Mouse (Mus musculus) CD4-positive, CD25-positive, alpha-beta regulatory T cell, adult 2 months (primary cell): Measurements from ENCODE around the gene Zbtb2.

Experiments
- DNase-seq: peaks from one replicate; pipeline ENCODE4 v3.0.0-alpha.2; 2012; ENCODE audit warnings: low read depth, low spot score

Zbtb2 gene

DNA sequence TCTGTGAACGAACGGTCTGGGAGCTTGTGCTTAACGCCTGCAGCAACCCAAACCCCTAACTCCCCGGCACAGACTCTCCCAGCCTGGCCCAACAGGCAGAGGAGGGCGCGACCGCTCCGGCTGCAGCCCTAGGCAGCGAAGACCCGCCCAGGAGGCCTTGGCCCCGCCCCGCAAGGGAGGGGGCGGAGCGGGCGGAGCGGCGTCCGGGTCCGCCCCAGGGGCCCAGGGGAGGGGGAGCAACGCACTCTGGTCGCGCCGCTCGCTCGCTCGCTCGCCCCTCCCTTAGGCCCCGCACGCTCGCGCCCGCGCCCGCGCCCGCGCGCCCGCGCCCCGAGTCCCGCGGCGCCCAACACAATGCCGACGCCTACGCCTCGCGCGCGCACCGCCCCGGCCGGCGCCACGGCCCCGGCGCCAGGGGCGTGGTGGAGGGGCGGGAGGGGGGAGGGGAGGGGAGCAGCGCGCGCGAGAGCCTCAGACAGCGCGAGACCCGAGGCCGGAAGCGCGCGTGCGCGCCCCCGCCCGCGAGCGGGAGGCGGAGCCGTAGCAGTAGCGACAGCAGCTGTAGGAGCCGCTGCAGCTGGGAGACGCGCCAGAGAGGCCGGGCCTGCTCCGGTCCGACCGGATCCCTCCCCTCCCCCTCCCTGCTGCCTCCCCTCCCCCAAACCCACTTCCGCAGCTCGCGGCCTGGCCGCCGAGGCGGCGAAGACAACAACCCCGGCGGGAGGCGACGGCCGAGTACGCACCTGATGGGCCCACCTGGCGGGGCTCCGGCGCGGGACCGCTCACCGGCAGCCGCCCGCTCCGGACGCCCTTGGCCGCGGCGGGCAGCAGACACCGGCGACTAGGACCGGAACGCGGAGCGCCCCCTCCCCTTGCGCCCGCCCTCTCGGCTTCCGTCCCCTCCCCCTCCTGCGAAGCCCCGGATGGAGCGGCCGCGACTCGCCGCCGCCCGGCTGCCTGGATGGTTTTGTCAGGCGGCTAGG is 1.0 kb downstream of the Zbtb2 start:
- peak; percentile 98 for DNase-seq

DNA sequence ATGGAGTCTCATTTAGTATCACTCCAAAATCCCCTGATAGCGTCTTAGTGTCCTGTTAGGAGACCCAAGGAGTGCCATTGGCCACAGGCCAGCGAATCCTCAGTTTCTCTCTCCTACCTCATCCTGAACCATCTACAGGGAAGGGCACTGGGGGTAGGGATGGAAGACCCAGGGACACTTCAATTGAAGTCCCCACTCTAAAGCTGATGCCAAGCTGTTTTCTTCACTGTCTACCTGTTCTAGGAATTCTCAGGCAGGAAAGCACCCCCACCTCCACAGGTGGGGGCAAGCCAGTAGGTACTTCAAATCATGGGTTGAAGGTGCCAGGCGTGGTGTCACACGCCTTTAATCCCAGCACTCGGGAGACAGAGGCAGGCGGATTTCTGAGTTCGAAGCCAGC is 3.7 kb downstream of the Zbtb2 start:
- no peak for DNase-seq

DNA sequence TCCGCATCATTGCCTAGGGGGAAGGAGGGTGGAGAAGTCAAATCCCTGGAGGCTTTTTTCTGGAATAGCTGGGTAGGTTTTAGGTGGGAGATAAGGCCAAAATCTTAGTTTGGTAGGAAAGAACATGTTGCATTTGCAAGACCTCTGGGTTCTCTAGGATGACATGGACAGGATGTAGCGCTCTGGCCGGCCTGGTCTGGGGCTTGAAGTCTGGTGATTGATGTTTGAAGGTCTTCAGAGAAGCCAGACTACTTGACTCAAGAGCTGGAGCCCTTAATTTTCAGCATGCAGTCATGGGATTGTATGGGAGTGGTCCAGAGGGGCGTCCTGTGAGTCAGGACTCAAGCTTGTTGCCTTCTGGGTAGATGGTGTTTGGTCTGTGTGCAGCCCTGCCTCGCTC is 7.2 kb downstream of the Zbtb2 start:
- DNase-seq: no peak

DNA sequence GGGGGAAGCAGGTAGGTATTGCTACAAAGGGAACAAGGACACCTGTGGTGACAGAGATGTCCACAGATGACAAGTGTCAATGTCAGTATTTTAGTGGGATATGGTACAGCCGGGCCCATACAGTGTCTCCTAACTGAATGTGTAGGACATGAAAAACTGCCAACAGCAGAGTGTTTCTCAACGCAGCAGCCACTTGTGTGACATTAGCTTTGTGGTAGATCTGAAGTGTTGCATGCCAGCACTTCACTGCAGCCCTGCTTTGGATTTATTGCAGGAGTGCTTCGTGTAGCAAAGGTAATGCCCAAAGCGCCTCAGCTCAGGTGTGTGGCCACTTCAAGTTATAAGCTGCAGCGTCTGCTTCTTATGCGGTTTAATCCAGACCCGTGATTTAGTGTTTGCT is 11.0 kb downstream of the Zbtb2 start:
- no peak for DNase-seq

DNA sequence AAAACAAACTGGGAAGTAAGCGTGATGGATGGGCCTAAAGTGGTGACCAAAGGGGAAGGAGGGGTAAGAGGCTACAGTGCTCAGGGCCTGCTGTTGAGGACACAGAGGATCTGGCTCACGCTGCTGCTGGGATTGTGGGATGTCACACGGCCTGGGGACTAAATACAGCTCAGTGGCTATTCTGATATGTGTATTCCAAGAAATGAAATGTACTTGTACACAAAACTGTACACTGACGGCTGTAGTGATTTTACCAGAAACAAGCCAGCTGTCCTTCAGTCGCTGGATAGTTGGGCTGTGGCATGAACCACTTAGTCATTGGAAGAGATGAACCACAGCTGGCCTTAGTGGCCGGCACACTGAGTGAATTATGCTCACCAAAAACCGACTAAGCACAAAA is 11.4 kb downstream of the Zbtb2 start:
- DNase-seq: no peak

DNA sequence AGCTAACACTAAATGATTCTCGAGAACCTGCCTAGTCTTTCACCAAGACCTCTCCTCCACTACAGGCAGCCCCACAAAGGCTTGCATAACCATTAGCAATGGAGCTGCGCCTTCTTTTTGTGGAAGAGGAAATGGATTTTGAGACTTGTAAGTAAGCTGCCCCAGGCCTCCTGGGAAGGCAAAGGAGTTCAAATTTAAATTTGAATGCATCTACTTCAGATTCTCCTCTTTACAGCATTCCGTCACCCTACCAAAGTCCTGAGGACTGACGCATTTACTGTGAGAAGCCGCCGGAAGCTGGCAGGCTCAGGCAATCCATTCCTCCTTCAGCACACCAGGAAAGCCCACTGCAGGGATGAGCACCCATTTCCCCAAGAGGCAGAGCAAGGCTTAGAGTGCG is 12.6 kb downstream of the Zbtb2 start:
- DNase-seq: no peak

DNA sequence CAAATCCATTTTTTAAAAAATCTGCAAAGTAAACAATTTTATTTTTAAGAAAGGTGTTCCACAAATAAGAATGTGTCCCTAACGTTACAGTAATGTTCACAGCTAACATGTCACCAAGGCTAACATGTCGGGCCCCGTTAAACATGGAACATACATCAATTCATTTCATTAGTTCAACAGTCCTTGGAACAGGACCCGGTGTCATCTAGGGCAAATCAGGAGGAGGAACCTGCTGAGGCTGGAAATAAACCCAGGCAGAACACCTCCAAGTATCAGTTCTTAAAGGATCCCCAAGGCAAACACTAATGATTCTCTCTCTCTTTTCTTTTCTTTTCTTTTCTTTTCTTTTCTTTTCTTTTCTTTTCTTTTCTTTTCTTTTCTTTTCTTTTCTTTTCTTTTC is 13.2 kb downstream of the Zbtb2 start:
- no peak for DNase-seq

DNA sequence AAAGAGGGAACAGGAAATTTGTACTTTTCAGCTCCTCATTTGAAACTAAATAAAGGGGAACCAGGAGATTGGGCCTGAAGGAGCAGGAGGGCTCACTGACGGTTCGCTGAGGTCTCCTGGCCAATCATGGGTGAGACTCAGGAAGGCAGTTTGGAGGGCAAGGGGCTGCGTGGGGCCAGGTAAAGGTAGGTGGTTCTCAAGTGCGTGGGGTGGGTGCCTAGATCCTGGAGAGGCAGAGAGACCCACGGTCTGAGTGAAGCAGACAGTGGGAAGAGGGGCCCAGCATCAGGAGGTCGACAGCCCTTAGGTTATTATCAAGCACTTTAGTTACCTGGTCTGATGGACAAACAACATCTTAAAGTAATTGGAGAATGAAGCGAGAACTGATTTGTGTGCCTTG is 13.7 kb downstream of the Zbtb2 start:
- DNase-seq: no peak

DNA sequence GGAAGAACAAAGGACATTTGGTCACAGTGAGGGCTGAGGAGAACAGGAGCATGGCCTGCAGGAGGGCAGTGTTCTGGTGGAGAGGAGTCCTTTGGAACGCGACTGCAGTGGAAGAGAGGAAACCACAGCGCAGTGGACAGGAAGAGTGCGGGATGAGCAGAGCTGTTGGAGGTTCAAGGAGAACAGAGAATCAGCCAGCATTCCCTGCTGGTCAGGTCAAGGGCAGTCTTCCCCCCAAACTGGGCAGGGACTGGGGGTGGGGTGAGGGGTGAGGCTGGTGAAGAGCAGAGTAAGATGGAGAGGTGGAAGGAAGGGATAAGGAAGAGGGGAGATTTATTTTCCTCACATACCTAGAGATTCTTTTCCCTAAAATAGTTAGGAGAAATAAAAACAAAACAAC is 14.3 kb downstream of the Zbtb2 start:
- DNase-seq: no peak

DNA sequence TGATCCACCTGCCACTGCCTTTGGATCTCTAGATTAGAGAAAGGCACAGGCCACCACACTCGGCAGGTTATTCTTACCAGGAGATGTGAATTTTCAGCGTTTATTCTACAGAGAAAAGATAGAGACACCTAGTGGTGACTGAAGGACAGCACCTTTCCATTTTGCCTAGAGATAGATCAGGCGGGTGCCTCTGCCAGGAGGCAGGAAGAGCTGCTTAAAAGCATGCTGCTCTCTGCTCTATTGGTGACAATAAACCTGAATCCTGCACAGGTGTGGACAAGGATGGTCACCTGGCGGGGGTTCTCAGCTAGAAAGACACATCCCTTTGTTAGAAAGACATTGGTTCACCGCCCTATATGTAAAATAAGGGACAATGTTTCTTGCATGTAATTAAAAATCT is 15.9 kb downstream of the Zbtb2 start:
- peak; percentile 67 for DNase-seq

DNA sequence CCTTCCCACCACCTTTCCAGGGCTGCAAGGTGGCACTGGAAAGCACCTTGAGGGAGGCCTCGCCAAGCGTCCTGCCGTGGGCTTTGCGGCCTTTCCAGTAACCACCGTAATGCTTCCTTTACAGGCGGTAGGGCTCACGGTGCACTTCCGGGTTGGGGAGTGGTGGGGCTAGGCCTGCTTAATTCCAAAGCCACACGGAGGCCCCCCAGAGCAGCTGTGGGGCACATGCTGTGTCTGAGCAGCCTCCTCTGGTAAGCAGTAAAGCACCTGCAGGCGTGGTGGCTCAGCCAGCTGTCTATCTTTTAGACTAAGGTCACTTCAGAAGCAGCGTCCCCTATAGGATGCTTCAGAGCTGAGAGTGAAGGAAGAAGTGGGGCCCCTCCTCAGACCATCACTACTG is 17.8 kb downstream of the Zbtb2 start:
- DNase-seq: no peak

DNA sequence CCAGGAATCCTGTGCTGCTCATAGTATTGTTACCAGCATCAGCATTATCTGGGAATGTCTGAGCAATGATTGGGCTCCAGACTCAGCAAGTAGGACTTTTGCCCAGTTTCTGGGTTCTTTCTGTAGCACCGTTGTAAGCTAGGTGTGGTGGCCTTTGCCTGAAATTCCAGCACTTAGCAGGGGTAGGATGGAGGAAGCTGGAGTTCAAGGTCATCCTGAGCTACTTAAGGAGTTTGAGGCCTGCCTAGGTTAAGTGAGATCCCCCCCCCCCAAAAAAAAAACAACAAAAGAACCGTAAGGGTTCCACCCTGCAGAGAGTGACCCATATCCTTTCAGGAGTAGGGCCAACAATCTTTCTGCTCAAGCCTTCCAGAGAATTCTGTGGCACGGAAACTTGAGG is 23.3 kb downstream of the Zbtb2 start:
- DNase-seq: no peak

DNA sequence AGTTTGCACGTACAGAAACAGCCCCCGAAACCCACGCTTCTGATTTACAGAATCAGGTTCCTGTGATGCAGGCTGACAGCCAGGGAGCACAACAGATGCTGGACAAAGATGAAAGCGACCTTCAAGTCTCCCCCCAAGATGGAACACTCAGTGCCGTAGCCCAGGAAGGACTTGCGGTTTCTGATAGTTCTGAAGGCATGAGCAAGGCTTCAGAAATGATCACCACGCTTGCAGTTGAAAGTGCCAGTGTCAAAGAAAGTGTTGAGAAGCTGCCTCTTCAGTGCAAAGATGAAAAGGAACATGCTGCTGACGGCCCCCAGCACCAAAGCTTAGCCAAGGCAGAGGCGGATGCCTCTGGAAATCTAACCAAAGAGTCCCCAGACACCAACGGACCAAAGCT is 30.5 kb downstream of the Zbtb2 start:
- DNase-seq: peak; percentile 49

DNA sequence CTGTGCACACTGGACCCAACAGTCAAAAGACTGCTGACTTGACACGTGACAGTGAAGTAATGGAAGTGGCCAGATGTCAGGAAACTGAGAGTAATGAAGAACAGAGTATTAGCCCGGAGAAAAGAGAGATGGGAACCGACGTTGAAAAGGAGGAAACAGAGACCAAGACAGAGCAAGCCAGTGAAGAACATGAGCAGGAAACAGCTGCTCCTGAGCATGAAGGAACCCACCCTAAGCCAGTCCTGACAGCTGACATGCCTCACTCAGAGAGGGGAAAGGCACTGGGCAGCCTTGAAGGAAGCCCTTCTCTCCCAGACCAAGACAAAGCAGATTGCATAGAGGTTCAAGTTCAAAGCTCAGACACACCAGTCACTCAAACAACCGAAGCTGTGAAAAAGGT is 31.3 kb downstream of the Zbtb2 start:
- peak; percentile 21 for DNase-seq

DNA sequence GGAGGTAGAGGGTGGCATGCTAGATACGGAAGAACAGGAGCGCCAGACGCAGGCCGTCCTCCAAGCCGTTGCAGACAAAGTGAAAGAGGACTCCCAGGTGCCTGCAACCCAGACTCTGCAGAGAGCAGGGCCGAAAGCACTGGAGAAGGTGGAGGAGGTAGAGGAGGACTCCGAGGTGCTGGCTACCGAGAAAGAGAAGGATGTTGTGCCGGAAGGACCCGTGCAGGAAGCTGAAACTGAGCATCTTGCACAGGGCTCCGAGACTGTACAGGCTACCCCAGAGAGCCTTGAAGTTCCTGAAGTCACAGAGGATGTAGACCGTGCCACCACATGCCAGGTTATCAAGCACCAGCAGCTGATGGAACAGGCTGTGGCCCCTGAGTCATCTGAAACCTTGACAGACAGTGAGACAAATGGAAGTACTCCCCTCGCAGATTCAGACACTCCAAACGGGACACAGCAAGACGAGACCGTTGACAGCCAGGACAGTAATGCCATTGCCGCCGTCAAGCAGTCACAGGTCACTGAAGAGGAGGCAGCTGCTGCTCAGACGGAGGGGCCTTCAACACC is 31.9 kb downstream of the Zbtb2 start:
- peak; percentile 63 for DNase-seq

DNA sequence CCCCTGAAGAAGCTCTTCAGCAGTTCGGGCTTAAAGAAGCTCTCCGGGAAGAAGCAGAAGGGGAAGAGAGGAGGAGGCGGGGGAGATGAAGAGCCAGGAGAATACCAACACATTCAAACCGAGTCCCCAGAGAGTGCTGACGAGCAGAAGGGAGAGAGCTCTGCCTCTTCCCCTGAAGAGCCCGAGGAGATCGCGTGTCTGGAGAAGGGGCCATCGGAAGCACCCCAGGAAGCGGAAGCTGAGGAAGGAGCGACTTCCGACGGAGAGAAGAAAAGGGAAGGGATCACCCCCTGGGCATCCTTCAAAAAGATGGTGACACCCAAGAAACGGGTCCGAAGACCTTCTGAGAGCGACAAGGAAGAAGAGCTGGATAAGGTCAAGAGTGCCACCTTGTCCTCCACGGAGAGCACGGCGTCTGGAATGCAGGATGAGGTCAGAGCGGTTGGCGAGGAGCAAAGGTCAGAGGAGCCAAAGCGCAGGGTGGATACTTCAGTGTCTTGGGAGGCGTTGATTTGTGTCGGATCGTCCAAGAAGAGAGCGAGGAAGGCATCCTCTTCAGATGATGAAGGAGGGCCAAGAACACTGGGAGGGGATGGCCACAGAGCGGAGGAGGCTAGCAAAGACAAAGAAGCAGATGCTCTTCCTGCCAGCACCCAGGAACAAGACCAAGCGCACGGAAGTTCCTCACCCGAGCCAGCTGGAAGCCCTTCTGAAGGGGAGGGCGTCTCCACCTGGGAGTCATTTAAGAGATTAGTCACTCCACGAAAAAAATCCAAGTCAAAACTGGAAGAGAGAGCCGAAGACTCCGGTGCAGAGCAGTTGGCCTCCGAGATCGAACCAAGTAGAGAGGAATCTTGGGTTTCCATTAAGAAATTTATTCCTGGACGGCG is 33.3 kb downstream of the Zbtb2 start:
- DNase-seq: no peak

DNA sequence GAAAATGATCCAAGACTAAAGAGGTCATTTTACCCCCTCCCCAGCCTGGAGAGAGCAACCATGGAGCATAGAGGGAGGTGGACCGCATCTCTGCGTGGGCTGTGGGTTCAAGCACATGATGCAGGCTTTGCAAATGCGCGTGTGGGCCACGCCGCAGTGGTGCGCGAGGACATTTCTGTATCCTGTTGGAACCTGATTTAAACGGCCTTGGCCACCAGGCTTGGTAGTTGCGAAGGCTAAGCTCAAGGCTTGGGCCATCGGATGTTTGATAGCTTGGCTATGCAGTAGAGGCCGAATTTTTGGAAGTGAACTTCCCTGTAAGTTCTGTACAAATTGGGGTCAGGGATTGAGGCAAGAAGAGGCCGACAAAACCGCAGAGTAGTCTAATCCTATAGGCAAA is 40.3 kb downstream of the Zbtb2 start:
- DNase-seq: no peak

DNA sequence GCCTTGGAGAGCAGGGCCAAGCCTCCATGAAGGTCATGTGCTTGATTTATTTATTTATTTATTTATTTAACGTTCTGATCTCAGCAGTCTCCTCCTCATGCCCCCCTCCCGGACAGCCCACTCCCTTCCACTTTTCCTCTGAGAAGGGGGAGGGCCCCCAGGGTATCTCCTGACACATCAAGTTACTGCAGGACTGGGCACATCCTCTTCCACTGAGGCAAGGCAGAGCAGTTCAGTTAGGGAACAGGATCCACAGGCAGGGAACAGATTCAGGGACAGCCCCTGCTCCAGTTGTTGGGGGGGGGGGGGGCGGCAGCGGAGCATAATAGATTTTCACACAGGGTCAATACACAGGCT is 40.8 kb downstream of the Zbtb2 start:
- DNase-seq: no peak

DNA sequence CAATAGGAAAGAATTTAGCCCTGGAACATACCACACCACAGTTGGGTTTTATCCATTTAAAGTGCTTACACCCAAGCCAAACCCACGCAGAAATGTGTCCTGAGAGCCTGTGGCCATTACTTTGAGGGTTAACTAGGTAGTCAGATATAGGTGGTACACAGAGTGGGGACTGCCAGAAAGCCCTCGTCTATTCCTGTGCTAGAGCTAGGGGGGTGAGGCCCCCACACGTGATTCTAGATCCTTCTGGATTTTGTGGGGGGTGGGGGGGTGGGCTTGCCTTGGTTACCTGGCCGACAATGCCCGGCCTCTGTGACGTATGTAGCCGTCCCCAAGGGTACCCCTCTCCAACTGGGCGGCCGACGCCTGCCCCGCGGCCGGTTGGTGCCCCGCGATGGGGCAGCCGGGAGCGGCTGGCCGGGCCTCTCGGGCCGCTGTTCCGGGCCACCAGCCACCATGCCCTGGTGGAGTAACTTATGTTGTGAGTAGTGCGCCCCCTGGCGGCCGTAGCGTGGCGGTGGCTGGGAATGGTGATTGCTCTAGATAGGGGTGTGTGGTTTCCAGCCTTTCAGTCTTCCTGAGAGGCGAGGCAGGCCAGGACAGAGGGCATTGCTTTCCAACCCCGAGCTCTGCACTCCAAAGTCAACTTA is 41.3 kb downstream of the Zbtb2 start:
- peak; percentile 91 for DNase-seq

DNA sequence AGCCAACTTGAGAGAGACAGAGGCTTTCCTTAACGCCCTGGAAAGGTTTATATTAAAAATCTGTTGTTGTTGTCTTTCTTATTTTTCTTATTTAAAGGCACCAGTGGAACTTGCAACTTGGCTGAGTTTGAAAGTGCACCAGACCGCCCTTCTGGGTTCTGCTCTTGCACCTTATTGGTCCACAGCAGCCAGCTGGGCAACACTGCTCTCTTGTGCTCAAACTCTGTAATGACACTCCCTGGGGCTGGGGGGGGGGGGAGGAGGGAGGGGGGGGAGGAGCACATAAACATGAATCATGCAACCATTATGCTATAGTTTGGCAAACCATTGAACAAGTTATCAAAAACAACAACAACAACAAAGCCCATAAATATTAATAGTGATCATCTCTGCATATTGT is 46.5 kb downstream of the Zbtb2 start:
- DNase-seq: peak; percentile 77

DNA sequence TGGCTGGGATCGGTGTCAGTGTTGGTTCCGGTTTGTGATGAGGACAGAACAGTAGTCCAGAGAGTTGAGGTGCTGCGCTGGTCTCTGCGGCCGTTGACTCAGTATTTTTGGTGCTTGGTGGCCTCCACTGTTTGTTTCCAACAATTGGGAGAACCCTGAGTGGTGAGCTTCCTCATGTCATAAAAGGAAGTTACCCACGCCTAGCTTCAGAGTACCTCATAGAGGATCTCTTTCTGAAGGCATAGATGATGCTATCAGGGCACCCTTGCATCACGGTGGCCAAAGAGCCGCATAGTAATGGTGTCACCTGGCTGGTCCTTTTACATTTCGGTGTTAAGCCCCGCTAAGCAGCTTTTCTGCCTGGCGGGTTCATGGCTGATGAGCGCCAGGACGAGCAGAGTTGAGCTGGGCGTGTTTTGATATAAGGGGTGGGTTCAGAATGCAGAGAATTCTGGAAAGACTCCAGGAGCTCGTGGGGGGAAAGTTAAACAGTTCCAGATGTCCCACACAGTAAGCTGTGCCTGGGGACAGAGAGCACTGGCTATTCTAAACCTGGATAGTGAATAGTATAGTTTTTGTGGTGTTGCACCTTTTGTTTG is 48.9 kb downstream of the Zbtb2 start:
- DNase-seq: no peak
